8 mouse cellular contexts compared by ENCODE assay signal in genomic region chr16:4781524-4782196, GRCm38 (mm10). TPM values are rescaled to one million over a fixed set of nuclear protein-coding genes. Genes with fewer than 3 reads are reported as not detected.
DNase-seq lines count a peak whose midpoint lies in the region; ATAC-seq and TF ChIP-seq lines count a peak whose summit lies in the region.

No protein-coding gene starts in this region.

- DNase-seq in forebrain, postnatal 0 days: peak; percentile 52
- DNase-seq in forebrain, embryonic 11.5 days (ENCODE audit: low spot score): no peak
- DNase-seq in brain, adult 2 months (ENCODE audit: low read depth, low spot score): peak; percentile 88
- DNase-seq in gastrocnemius, adult 2 months: peak; percentile 88
- peak; percentile 46 to 93 for DNase-seq in left cerebral cortex, postnatal 25 days (ENCODE audit: low spot score in 2 of 2)
- DNase-seq in right cerebral cortex, postnatal 36 days (ENCODE audit: low spot score in 2 of 2): peak; percentile 59 to 61
- DNase-seq in embryo, embryonic 9.5 days (ENCODE audit: extremely low spot score): no peak

- H3K9ac ChIP-seq in forebrain, postnatal 0 days: no peak overlapping the region
- no peak overlapping the region for H3K9ac ChIP-seq in forebrain, embryonic 11.5 days (ENCODE audit: low read length)

- no peak overlapping the region for H3K4me3 ChIP-seq in forebrain, postnatal 0 days (ENCODE audit: low read depth, low read length)
- H3K4me3 ChIP-seq in forebrain, embryonic 11.5 days (ENCODE audit: low read depth, low read length): no peak overlapping the region
- H3K4me3 ChIP-seq in gastrocnemius, adult 2 months: peak overlapping the region; percentile 3; the same call in 1 of the 2 replicates

- 64% methylated on average over 5 of the region's 5 CpGs for WGBS in forebrain, postnatal 0 days
- WGBS in forebrain, embryonic 11.5 days: 91% methylated on average over 5 of the region's 5 CpGs

- no peaks in the 10 kb centered on the region for H3K36me3 ChIP-seq in forebrain, postnatal 0 days (ENCODE audit: insufficient read depth)
- no peaks in the 10 kb centered on the region; the same call in 1 of the 2 replicates for H3K36me3 ChIP-seq in forebrain, embryonic 11.5 days (ENCODE audit: control insufficient read depth, insufficient read depth, low read length)

- no peak overlapping the region for H3K4me2 ChIP-seq in forebrain, postnatal 0 days (ENCODE audit: low read depth)
- H3K4me2 ChIP-seq in forebrain, embryonic 11.5 days (ENCODE audit: low read depth, low read length, severe bottlenecking): no peak overlapping the region

- H3K4me1 ChIP-seq in forebrain, postnatal 0 days (ENCODE audit: insufficient read depth): peaks cover 10% of the 10 kb centered on the region
- H3K4me1 ChIP-seq in forebrain, embryonic 11.5 days (replicated peaks; ENCODE audit: control insufficient read depth, insufficient read depth, low read length): no peaks in the 10 kb centered on the region

- no peaks in the 10 kb centered on the region for H3K9me3 ChIP-seq in forebrain, postnatal 0 days (ENCODE audit: low read length)
- no peaks in the 10 kb centered on the region for H3K9me3 ChIP-seq in forebrain, embryonic 11.5 days (ENCODE audit: control insufficient read depth, low read length)

- TF ChIP-seq CTCF in forebrain, postnatal 0 days (IDR thresholded peaks at IDR 0.05; ENCODE audit: low read depth): no peak
- no peak for TF ChIP-seq CTCF in gastrocnemius, adult 2 months (IDR thresholded peaks at IDR 0.05)

- intact Hi-C loops in gastrocnemius, adult 2 months (cut with DNase I): loop anchor here (2.0 kb wide), 1 partner anchor 15 kb away; no protein-coding TSS in a partner anchor
- intact Hi-C loops in left cerebral cortex, postnatal 25 days (cut with DNase I): no loop called here

- no peak for ATAC-seq in forebrain, postnatal 0 days
- ATAC-seq in forebrain, embryonic 11.5 days (replicated peaks; ENCODE audit: low FRiP score): no peak
- peak; percentile 17 for ATAC-seq in inflammation-experienced regulatory T-cells, adult 6 months

- H3K27ac ChIP-seq in forebrain, postnatal 0 days (ENCODE audit: low read depth, low read length): peak overlapping the region; percentile 21; the same call in 1 of the 2 replicates
- H3K27ac ChIP-seq in forebrain, embryonic 11.5 days (ENCODE audit: low read depth, low read length): no peak overlapping the region
- peak overlapping the region; percentile 90 for H3K27ac ChIP-seq in gastrocnemius, adult 2 months

- H3K27me3 ChIP-seq in forebrain, postnatal 0 days (ENCODE audit: insufficient read depth, low read length): no peaks in the 10 kb centered on the region
- no peaks in the 10 kb centered on the region for H3K27me3 ChIP-seq in forebrain, embryonic 11.5 days (ENCODE audit: control insufficient read depth, insufficient read depth, low read length)

RNA-seq across cellular contexts. Expression of gene Cdip1, which starts 8.4 kb away (rescaled TPM):
- 89.5 and 99.0 TPM in 2 replicates for total RNA-seq in forebrain, postnatal 0 days (2014; rRNA removed)
- 107 and 115 TPM in 2 replicates for polyA plus RNA-seq in forebrain, postnatal 0 days (2015; fragmentation: Nextera tagmentation; extraction: Ambion mirVana)
- polyA plus RNA-seq in forebrain, embryonic 11.5 days (2014; fragmentation: Nextera tagmentation; extraction: Ambion mirVana): 107 and 109 TPM in 2 replicates
- total RNA-seq in gastrocnemius, adult 2 months (2021): 10 to 100 TPM; 69.3 to 82.9 TPM
- 10 to 100 TPM; 15.0 to 43.1 (median 36.6) TPM for polyA plus RNA-seq in inflammation-experienced regulatory T-cells, adult 6 months (2017; shearing (Covaris generic))
- 100 to 1,000 TPM; 193 to 204 TPM for total RNA-seq in left cerebral cortex, postnatal 25 days (2021)

RNA-seq across cellular contexts. Expression of gene 4930562C15Rik, which starts 53.6 kb away (rescaled TPM):
- total RNA-seq in forebrain, postnatal 0 days (2014; rRNA removed): not detected in 2 replicates
- 0.17 TPM in 1 of 2 replicates, not detected in the other for polyA plus RNA-seq in forebrain, postnatal 0 days (2015; fragmentation: Nextera tagmentation; extraction: Ambion mirVana)
- 0.36 TPM in 1 of 2 replicates, not detected in the other for polyA plus RNA-seq in forebrain, embryonic 11.5 days (2014; fragmentation: Nextera tagmentation; extraction: Ambion mirVana)
- total RNA-seq in gastrocnemius, adult 2 months (2021): not detected
- polyA plus RNA-seq in inflammation-experienced regulatory T-cells, adult 6 months (2017; shearing (Covaris generic)): 1 to 10 TPM in 2 of 3 experiments, under 1 TPM in 1; 0.79 to 2.9 (median 1.3) TPM
- total RNA-seq in left cerebral cortex, postnatal 25 days (2021): not detected

RNA-seq across cellular contexts. Expression of gene Hmox2, which starts 55.5 kb away (rescaled TPM):
- 54.5 and 63.7 TPM in 2 replicates for total RNA-seq in forebrain, postnatal 0 days (2014; rRNA removed)
- 88.7 and 92.5 TPM in 2 replicates for polyA plus RNA-seq in forebrain, postnatal 0 days (2015; fragmentation: Nextera tagmentation; extraction: Ambion mirVana)
- 74.3 and 80.3 TPM in 2 replicates for polyA plus RNA-seq in forebrain, embryonic 11.5 days (2014; fragmentation: Nextera tagmentation; extraction: Ambion mirVana)
- 10 to 100 TPM; 35.4 to 43.6 TPM for total RNA-seq in gastrocnemius, adult 2 months (2021)
- polyA plus RNA-seq in inflammation-experienced regulatory T-cells, adult 6 months (2017; shearing (Covaris generic)): 100 to 1,000 TPM in 2 of 3 experiments, 10 to 100 TPM in 1; 97.9 to 114 (median 103) TPM
- 10 to 100 TPM; 79.0 to 80.3 TPM for total RNA-seq in left cerebral cortex, postnatal 25 days (2021)

Comparison
In these comparisons a context has a peak if more than half of its experiments do, and no peak if none do; other contexts are left out.
1. DNase-seq: peak in forebrain, postnatal 0 days (single experiment), brain, adult 2 months (single experiment), gastrocnemius, adult 2 months (single experiment), left cerebral cortex, postnatal 25 days (2 of 2) and right cerebral cortex, postnatal 36 days (2 of 2); none in forebrain, embryonic 11.5 days (single experiment) and embryo, embryonic 9.5 days (single experiment).